ENCODE assay signal across 17 mouse cellular contexts in the genomic region with DNA sequence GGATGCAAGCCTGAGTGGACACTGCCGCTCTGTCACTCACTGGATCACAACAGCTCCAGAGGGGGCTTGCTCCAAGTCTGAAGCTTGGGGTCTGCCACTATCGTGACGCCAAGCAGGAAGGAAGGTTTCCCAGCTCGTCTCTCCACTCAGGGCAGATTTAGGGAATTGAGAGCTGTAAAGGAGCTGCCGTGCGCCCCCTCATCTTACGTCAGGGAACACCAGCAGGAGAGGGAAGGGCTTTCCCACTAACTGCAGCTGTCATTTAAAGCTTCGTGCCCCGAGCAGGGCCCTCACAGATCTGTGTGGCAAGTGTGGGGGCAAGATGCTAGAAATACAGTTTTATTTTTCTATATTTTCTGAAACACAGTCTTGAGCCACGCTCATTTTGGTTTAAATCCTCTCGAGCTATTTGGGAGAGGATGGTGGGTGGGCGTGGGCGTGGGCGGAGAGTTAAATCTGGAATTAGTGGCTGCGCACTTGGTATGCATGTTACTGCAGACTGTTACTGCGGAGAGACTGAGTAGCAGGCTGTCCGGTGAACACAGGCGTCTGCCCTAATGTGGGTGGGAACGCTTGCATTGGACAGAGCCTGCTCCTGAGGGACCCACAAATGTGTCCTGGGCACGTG. TPM values are rescaled to one million over a fixed set of nuclear protein-coding genes. Genes with fewer than 3 reads are reported as not detected.
DNase-seq lines count a peak whose midpoint lies in the region; ATAC-seq lines count a peak whose summit lies in the region.
"Had no signal": no experiment of that assay in that cellular context is flagged by ENCODE, and none has a peak within 500 bp of the region (broad histone marks: within the 10 kb centered on the region; RNA-seq: fewer than 3 reads in every experiment).

No protein-coding gene starts in this region.

- H3K4me2 ChIP-seq in kidney, embryonic 16.5 days (replicated peaks; ENCODE audit: low read depth, low read length): peak overlapping the region; percentile 26
- no peak overlapping the region for H3K4me2 ChIP-seq in neural tube, embryonic 15.5 days
- H3K4me2 ChIP-seq: forebrain, embryonic 15.5 days; heart, embryonic 11.5 days; hindbrain, embryonic 15.5 days had no signal

- no peak overlapping the region for H3K4me3 ChIP-seq in kidney, embryonic 16.5 days (ENCODE audit: low read length)
- H3K4me3 ChIP-seq in neural tube, embryonic 15.5 days (replicated peaks): no peak overlapping the region
- H3K4me3 ChIP-seq: forebrain, embryonic 15.5 days; hindbrain, embryonic 15.5 days; megakaryocyte, embryonic 14.5 days; myocyte had no signal

- ATAC-seq in kidney, embryonic 16.5 days (ENCODE audit: low FRiP score, low TSS enrichment): peak; percentile 44
- ATAC-seq in neural tube, embryonic 15.5 days (ENCODE audit: low FRiP score): no peak
- ATAC-seq: forebrain, embryonic 15.5 days had no signal

- peak overlapping the region; percentile 24; the same call in 1 of the 2 replicates for H3K9ac ChIP-seq in kidney, embryonic 16.5 days (replicated peaks; ENCODE audit: low read length)
- H3K9ac ChIP-seq in neural tube, embryonic 15.5 days (replicated peaks): no peak overlapping the region
- H3K9ac ChIP-seq: forebrain, embryonic 15.5 days; hindbrain, embryonic 15.5 days; liver, postnatal 0 days had no signal

- no peaks in the 10 kb centered on the region for H3K9me3 ChIP-seq in kidney, embryonic 16.5 days (ENCODE audit: low read length)
- H3K9me3 ChIP-seq in neural tube, embryonic 15.5 days (replicated peaks): no peaks in the 10 kb centered on the region
- H3K9me3 ChIP-seq: forebrain, embryonic 15.5 days; hindbrain, embryonic 15.5 days; megakaryocyte, embryonic 14.5 days had no signal

- H3K36me3 ChIP-seq in kidney, embryonic 16.5 days (ENCODE audit: insufficient read depth, low read length): peaks cover 1% of the 10 kb centered on the region; the same call in 1 of the 2 replicates
- H3K36me3 ChIP-seq in neural tube, embryonic 15.5 days: peaks cover 2% of the 10 kb centered on the region; the same call in 1 of the 2 replicates
- H3K36me3 ChIP-seq: forebrain, embryonic 15.5 days; hindbrain, embryonic 15.5 days had no signal

- WGBS in kidney, embryonic 16.5 days: 53% methylated on average over 20 of the region's 20 CpGs
- WGBS in neural tube, embryonic 15.5 days: 80% methylated on average over 20 of the region's 20 CpGs

- H3K27ac ChIP-seq in kidney, embryonic 16.5 days (ENCODE audit: low read length): no peak overlapping the region
- H3K27ac ChIP-seq in neural tube, embryonic 15.5 days (replicated peaks): no peak overlapping the region
- H3K27ac ChIP-seq: forebrain, embryonic 15.5 days; hindbrain, embryonic 15.5 days had no signal

- DNase-seq in kidney, adult 11 months: no peak
- DNase-seq in frontal cortex, postnatal 36 days (ENCODE audit: low spot score in 2 of 2): peak; percentile 92 to 96
- peak; percentile 88 to 95 for DNase-seq in left cerebral cortex, adult 8-10 months (ENCODE audit: low spot score in 2 of 2)
- peak; percentile 93 to 95 for DNase-seq in right cerebral cortex, postnatal 36 days (ENCODE audit: low spot score in 2 of 2)
- DNase-seq in cerebellum, postnatal 10 days: no peak
- no peak for DNase-seq in lung, postnatal 25 days (ENCODE audit: low spot score)
- DNase-seq: adrenal gland, adult 2 months; kidney, postnatal 25 days; liver, postnatal 0 days; thymus, adult 18-20 months had no signal

- H3K4me1 ChIP-seq in kidney, embryonic 16.5 days (ENCODE audit: insufficient read depth, low read length): peaks cover 14% of the 10 kb centered on the region
- no peaks in the 10 kb centered on the region for H3K4me1 ChIP-seq in neural tube, embryonic 15.5 days
- H3K4me1 ChIP-seq: forebrain, embryonic 15.5 days; hindbrain, embryonic 15.5 days had no signal

- H3K27me3 ChIP-seq in kidney, embryonic 16.5 days (ENCODE audit: insufficient read depth, low read length): no peaks in the 10 kb centered on the region
- no peaks in the 10 kb centered on the region for H3K27me3 ChIP-seq in neural tube, embryonic 15.5 days (replicated peaks)
- H3K27me3 ChIP-seq: forebrain, embryonic 15.5 days; hindbrain, embryonic 15.5 days had no signal

RNA-seq across cellular contexts. Expression of gene Poc1a, which starts 19.4 kb away (rescaled TPM):
- polyA plus RNA-seq in kidney, embryonic 16.5 days (2015; fragmentation: Nextera tagmentation; extraction: Ambion mirVana): 28.4 and 29.2 TPM in 2 replicates
- total RNA-seq in left cerebral cortex, adult 8-10 months (2022): 10 to 100 TPM; 14.6 to 18.3 (median 16.7) TPM
- polyA plus RNA-seq in neural tube, embryonic 15.5 days (2015; fragmentation: Nextera tagmentation; extraction: Ambion mirVana): 7.0 and 13.3 TPM in 2 replicates

RNA-seq across cellular contexts. Expression of gene Alas1, which starts 51.8 kb away (rescaled TPM):
- polyA plus RNA-seq in kidney, embryonic 16.5 days (2015; fragmentation: Nextera tagmentation; extraction: Ambion mirVana): 122 and 128 TPM in 2 replicates
- 100 to 1,000 TPM; 136 to 146 (median 141) TPM for total RNA-seq in left cerebral cortex, adult 8-10 months (2022)
- 105 and 107 TPM in 2 replicates for polyA plus RNA-seq in neural tube, embryonic 15.5 days (2015; fragmentation: Nextera tagmentation; extraction: Ambion mirVana)

Comparison
In these comparisons a context has a peak if more than half of its experiments do, and no peak if none do; other contexts are left out.
1. DNase-seq: peak in frontal cortex, postnatal 36 days (2 of 2), left cerebral cortex, adult 8-10 months (2 of 2) and right cerebral cortex, postnatal 36 days (2 of 2); none in kidney, adult 11 months (single experiment), cerebellum, postnatal 10 days (0 of 2) and lung, postnatal 25 days (single experiment).